Mouse (Mus musculus) kidney, embryonic 15.5 days (tissue): ENCODE data around the gene Tnfrsf9. TPM values are rescaled to one million over a fixed set of nuclear protein-coding genes. Genes with fewer than 3 reads are reported as not detected.
"Not testable (repeated sequence)": the region's sequence is repeated elsewhere in the genome, so short reads cannot be mapped to it uniquely, and the experiment has no call there.

Experiments used
- ATAC-seq: fragments of 200-750 bp; cut with Nextera tagmentation; replicated peaks from 2 replicates; pipeline ENCODE4 v1.8.0; 2017; ENCODE audit warnings: moderate TSS enrichment; ENCODE audit not compliant: low FRiP score
- H3K27ac ChIP-seq: fragments of 300-500 bp; sonication (generic); 2 replicates; pipeline ENCODE4 v1.5.1; 2015; ENCODE audit warnings: mild to moderate bottlenecking, inconsistent platforms
- H3K27me3 ChIP-seq: fragments of 300-500 bp; sonication (generic); 2 replicates; pipeline ENCODE4 v1.6.1; 2015; ENCODE audit warnings: inconsistent platforms
- H3K36me3 ChIP-seq: fragments of 300-500 bp; sonication (generic); 2 replicates; pipeline ENCODE4 v1.6.1; 2015; ENCODE audit warnings: inconsistent platforms
- H3K4me1 ChIP-seq: fragments of 300-500 bp; sonication (generic); 2 replicates; pipeline ENCODE4 v1.6.1; 2015; ENCODE audit warnings: inconsistent platforms
- H3K4me2 ChIP-seq: fragments of 300-500 bp; sonication (generic); 2 replicates; pipeline ENCODE4 v1.6.1; 2015; ENCODE audit warnings: moderate library complexity, mild to moderate bottlenecking, inconsistent platforms
- H3K4me3 ChIP-seq: fragments of 300-500 bp; sonication (generic); replicated peaks from 2 replicates; pipeline ENCODE4 v1.5.1; 2015; ENCODE audit warnings: mild to moderate bottlenecking, inconsistent platforms
- H3K9ac ChIP-seq: fragments of 300-500 bp; sonication (generic); 2 replicates; pipeline ENCODE4 v1.6.1; 2015; ENCODE audit warnings: mild to moderate bottlenecking, inconsistent platforms
- H3K9me3 ChIP-seq: fragments of 300-500 bp; sonication (generic); replicated peaks from 2 replicates; pipeline ENCODE4 v1.6.1; 2016; ENCODE audit warnings: inconsistent platforms
- WGBS: fragments of 180-500 bp; shearing (Covaris S2); methylation state at CpG from one replicate; pipeline ENCODE4 v1.1.7; 2015; ENCODE audit warnings: mixed read lengths; 5-methylcytosine and 5-hydroxymethylcytosine counted together
- polyA plus RNA-seq: library from polyadenylated mRNA; unstranded; fragments of >200 nt; fragmentation: Nextera tagmentation; extraction: Ambion mirVana; gene quantifications from 2 replicates; pipeline ENCODE4 v1.2.1, GENCODE M21; 2015

Tnfrsf9 gene
- polyA plus RNA-seq, 1 experiment from 2014 or later = 0.32 TPM

- H3K4me2 ChIP-seq, H3K27ac ChIP-seq, H3K36me3 ChIP-seq, H3K9ac ChIP-seq, H3K4me3 ChIP-seq, ATAC-seq, H3K27me3 ChIP-seq: not testable (repeated sequence)
- WGBS = 74% methylated on average over 4 of the region's 4 CpGs
- Histone ChIP-seq H3K4me1 (peaks cover 32% of the 10 kb centered on the region), H3K9me3 (peaks cover 14% of the 10 kb centered on the region)
Measured at GRCm38 (mm10) chr4:150874416-150874815, 39.9 kb upstream of the Tnfrsf9 start.

GRCm38 (mm10) chr4:150875393-150875792 is 39.0 kb upstream of the Tnfrsf9 start:
- H3K4me1 ChIP-seq = peaks cover 22% of the 10 kb centered on the region
- H3K9ac ChIP-seq = no peak overlapping the region
- peaks cover 21% of the 10 kb centered on the region for H3K9me3 ChIP-seq
- ATAC-seq = no peak
- peaks cover 4% of the 10 kb centered on the region; the same call in 1 of the 2 replicates for H3K36me3 ChIP-seq
- no peak overlapping the region for H3K27ac ChIP-seq
- H3K27me3 ChIP-seq = no peaks in the 10 kb centered on the region
- no peak overlapping the region for H3K4me3 ChIP-seq
- no peak overlapping the region for H3K4me2 ChIP-seq
- WGBS = 81% methylated on average over 10 of the region's 10 CpGs

DNA sequence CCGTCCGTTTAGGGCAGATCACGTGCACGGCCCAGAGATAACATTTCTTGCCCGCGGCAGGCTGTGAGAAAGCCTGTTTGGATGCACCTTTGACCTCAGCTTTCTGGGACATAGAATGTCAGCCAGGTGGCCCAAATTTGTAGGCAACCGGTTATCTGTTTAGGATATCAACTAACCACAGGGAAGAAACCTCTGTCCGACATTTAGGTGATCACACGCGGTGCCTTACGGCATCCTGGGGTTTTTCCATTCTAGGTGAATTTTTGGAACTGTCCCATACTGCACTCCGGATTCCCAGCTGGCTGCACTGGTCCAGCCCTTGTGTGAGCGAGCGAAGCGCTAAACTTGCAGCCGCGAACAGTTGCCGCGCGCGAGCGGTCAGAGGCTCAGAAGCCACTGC is 34.7 kb upstream of the Tnfrsf9 start:
- Histone ChIP-seq H3K9me3 (peaks cover 21% of the 10 kb centered on the region), H3K9ac (no peak overlapping the region), H3K4me3 (no peak overlapping the region), H3K27ac (no peak overlapping the region), H3K4me1 (no peaks in the 10 kb centered on the region), H3K27me3 (no peaks in the 10 kb centered on the region), H3K4me2 (no peak overlapping the region), H3K36me3 (peaks cover 4% of the 10 kb centered on the region; the same call in 1 of the 2 replicates)
- 93% methylated on average over 22 of the region's 22 CpGs for WGBS
- no peak for ATAC-seq

- ATAC-seq = no peak
- Histone ChIP-seq H3K36me3 (peaks cover 4% of the 10 kb centered on the region; the same call in 1 of the 2 replicates), H3K9ac (no peak overlapping the region), H3K4me3 (no peak overlapping the region), H3K27me3 (no peaks in the 10 kb centered on the region), H3K27ac (no peak overlapping the region), H3K4me1 (no peaks in the 10 kb centered on the region), H3K4me2 (no peak overlapping the region), H3K9me3 (peaks cover 21% of the 10 kb centered on the region)
- 90% methylated on average over 5 of the region's 5 CpGs for WGBS
Measured at GRCm38 (mm10) chr4:150880364-150880763, 34.0 kb upstream of the Tnfrsf9 start.

- H3K9ac ChIP-seq = no peak overlapping the region
- no peaks in the 10 kb centered on the region for H3K27me3 ChIP-seq
- H3K4me3 ChIP-seq = no peak overlapping the region
- no peak overlapping the region for H3K27ac ChIP-seq
- no peaks in the 10 kb centered on the region for H3K4me1 ChIP-seq
- 89% methylated on average over 5 of the region's 5 CpGs for WGBS
- H3K36me3 ChIP-seq = peaks cover 4% of the 10 kb centered on the region; the same call in 1 of the 2 replicates
- H3K9me3 ChIP-seq = peaks cover 21% of the 10 kb centered on the region
- no peak for ATAC-seq
- no peak overlapping the region for H3K4me2 ChIP-seq
Measured at GRCm38 (mm10) chr4:150882632-150883031, 31.7 kb upstream of the Tnfrsf9 start.

DNA sequence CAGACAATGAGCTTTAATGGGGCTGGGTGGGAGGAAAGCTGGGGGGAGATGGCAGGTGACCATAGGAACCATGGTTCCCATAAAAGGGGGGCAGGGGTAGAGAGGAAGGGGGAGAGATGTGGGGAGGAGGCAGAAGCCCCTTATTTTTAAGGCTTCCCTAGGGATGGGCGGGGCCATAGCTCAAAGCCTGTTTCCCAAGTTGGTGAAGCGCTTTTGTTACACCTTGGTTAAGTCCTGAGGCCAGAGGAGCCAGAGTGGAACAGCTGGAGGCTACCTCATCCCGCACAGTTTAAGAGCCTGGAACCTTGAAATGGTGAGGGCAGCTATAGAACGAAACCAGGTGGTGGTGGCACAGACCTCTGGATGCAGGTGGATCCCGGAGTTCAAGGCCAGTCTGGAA is 26.5 kb upstream of the Tnfrsf9 start:
- no peak overlapping the region for H3K4me3 ChIP-seq
- H3K9ac ChIP-seq = no peak overlapping the region
- 77% methylated on average over 5 of the region's 5 CpGs for WGBS
- no peaks in the 10 kb centered on the region for H3K9me3 ChIP-seq
- no peak for ATAC-seq
- H3K36me3 ChIP-seq = no peaks in the 10 kb centered on the region
- no peaks in the 10 kb centered on the region for H3K27me3 ChIP-seq
- H3K4me2 ChIP-seq = no peak overlapping the region
- H3K4me1 ChIP-seq = peaks cover 26% of the 10 kb centered on the region
- H3K27ac ChIP-seq = peak overlapping the region; percentile 45; the same call in 1 of the 2 replicates

DNA sequence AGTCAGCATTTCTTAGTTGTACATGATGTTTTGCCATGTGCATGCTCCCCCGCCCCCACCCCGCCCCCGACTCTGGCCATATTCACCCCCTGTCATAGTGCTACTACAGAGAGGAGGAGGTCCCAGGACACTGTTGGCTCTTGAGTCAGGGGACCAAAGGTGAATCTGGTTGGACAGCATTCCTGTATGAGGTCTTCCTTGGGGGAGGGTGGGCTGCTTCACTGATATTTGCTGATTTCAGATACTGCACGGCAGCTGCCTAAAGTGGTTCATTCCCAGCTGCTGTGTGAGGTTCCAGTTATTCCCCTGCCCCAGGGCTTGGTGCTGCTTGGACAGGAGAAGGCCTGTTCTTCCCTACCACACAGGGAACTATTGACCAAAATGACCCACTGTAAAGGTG is 25.9 kb upstream of the Tnfrsf9 start:
- Histone ChIP-seq H3K9me3 (no peaks in the 10 kb centered on the region), H3K9ac (no peak overlapping the region), H3K27ac (peak overlapping the region; percentile 45; the same call in 1 of the 2 replicates), H3K36me3 (no peaks in the 10 kb centered on the region), H3K4me3 (no peak overlapping the region), H3K4me1 (peaks cover 26% of the 10 kb centered on the region), H3K27me3 (no peaks in the 10 kb centered on the region), H3K4me2 (no peak overlapping the region)
- no peak for ATAC-seq
- WGBS = 65% methylated on average over 4 of the region's 4 CpGs

DNA sequence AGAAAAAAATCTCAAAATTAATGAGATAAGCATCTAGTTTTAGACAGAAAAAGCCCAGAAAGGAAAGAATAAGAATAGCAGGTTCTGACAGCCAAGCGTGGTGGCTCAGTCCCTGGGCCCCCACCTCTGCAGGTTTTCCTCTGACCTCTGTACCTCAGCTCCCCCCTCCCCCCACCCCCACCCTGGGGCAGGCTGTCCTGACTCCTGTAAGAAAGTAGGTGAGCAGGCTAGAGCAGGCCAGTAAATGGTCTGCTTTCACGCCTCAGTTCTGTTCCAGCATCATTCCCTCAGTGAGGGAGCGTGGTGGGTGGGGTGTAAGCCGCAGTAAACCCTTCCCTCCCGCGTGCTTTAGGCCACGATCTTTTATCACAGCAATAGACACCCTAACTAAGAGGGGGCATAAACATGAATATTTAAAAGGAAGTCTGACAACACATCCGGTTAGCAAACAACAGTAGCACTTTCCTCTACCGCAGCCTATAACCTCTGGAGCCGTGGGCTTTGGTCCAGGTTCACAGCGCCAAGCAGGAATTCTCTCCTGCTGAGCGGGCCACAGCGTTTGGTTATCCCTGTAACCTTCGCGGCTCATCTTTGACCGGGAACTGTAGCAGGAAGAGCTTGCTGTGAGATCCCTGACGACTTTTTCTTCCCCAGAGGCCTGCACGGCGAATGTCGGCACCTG is 24.9 kb upstream of the Tnfrsf9 start:
- peaks cover 26% of the 10 kb centered on the region for H3K4me1 ChIP-seq
- H3K36me3 ChIP-seq = no peaks in the 10 kb centered on the region
- H3K27me3 ChIP-seq = no peaks in the 10 kb centered on the region
- no peak overlapping the region for H3K9ac ChIP-seq
- WGBS = 36% methylated on average over 20 of the region's 20 CpGs
- peak overlapping the region; percentile 82 for H3K27ac ChIP-seq
- H3K4me3 ChIP-seq = no peak overlapping the region
- H3K4me2 ChIP-seq = peak overlapping the region; percentile 35
- no peaks in the 10 kb centered on the region for H3K9me3 ChIP-seq
- 0 out of 2 replicates have a peak, but pooled peaks have one; percentile 16 for ATAC-seq

DNA sequence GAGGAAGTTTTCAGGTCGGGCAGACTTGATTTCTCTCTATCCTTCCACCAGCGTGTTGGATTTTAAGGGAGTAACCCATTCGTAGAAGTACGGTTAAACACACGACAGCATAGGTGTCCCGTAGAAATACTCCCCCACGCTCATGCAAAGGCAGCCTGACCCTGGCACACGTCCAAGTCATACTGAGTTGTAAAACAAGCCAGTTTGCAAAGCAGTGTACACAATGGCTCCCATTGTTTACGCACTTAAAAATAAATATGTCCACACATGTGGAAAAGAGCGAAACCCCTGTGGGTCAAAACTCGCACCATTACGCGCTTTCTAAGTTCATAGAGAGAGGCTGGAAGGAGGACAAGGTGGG is 24.4 kb upstream of the Tnfrsf9 start:
- Histone ChIP-seq H3K9ac (no peak overlapping the region), H3K4me1 (peaks cover 27% of the 10 kb centered on the region)

DNA sequence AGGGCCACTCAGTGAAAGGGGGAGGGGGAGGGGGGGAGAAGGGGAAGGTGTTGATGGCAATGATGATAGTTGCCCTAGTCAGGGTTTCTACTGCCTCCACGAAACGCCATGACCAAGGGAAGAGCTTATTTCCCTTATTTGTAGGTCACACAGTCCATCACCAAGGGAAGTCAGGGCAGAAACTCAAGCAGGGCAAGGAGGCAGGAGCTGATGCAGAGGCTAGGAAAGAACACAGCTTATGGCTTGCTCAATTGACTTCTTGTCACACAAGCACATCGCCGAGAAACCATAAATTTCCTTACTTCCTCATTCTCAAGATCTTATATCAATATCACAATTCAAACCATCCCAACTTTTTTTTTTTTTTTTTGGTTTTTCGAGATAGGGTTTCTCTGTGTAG is 23.1 kb upstream of the Tnfrsf9 start:
- no peaks in the 10 kb centered on the region for H3K9me3 ChIP-seq
- ATAC-seq = no peak
- H3K36me3 ChIP-seq = peaks cover 6% of the 10 kb centered on the region
- WGBS = 49% methylated on average over 5 of the region's 5 CpGs
- no peaks in the 10 kb centered on the region for H3K27me3 ChIP-seq
- no peak overlapping the region for H3K9ac ChIP-seq
- peaks cover 36% of the 10 kb centered on the region for H3K4me1 ChIP-seq
- H3K4me2 ChIP-seq = no peak overlapping the region
- H3K4me3 ChIP-seq = no peak overlapping the region
- no peak overlapping the region for H3K27ac ChIP-seq

More for the DNA sequence above, 24.4 kb upstream of the Tnfrsf9 start:
- H3K27me3 ChIP-seq = no peaks in the 10 kb centered on the region
- peak overlapping the region; percentile 35 for H3K4me2 ChIP-seq
- 0 out of 2 replicates have a peak, but pooled peaks have one; percentile 41 for ATAC-seq
- H3K4me3 ChIP-seq = no peak overlapping the region
- H3K36me3 ChIP-seq = no peaks in the 10 kb centered on the region
- WGBS = 36% methylated on average over 13 of the region's 13 CpGs
- H3K27ac ChIP-seq = peak overlapping the region; percentile 82
- H3K9me3 ChIP-seq = no peaks in the 10 kb centered on the region

- ATAC-seq = peak; percentile 37; the same call in 1 of the 2 replicates
Measured at GRCm38 (mm10) chr4:150894718-150895501, 19.5 kb upstream of the Tnfrsf9 start.

DNA sequence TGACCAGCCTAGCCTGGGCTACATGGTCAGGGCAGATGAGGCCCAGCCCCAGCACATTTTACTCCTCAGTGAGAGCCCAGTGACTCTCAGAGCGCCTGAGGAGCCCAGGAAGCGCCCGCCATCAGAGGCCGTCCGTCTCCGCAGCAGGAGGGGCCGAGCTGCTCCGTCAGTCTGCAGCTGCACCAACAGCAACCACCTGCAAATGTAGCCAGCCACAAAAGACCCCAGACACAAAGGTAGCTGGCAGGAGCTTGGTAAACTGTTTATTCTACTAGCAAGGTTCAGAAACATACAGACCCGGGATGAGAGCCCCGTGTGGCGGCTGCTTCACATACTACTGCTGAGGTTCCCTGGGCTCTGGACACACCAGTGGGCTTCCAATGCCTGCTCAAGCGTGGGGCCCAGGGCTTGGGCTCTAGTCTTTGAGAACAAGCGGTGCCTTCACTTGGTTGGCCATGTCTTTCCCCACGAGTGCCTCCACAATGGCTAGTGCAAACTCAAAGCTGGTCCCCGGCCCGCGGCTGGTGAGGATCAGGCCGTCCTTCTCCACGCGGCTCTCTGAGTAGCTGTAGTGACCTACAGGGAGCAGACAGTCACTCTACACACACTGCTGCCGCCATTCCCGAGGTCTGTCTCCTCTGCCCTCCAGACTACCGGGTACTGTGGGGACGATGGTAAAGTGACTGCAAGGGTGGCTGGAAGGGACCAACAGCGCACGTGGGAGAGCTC is 17.3 kb upstream of the Tnfrsf9 start:
- Histone ChIP-seq H3K27ac (no peak overlapping the region), H3K9me3 (no peaks in the 10 kb centered on the region), H3K36me3 (peaks cover 57% of the 10 kb centered on the region), H3K4me2 (no peak overlapping the region), H3K4me3 (no peak overlapping the region), H3K27me3 (no peaks in the 10 kb centered on the region), H3K4me1 (peaks cover 19% of the 10 kb centered on the region), H3K9ac (no peak overlapping the region)
- ATAC-seq = no peak
- WGBS = 93% methylated on average over 26 of the region's 26 CpGs

More at GRCm38 (mm10) chr4:150894718-150895501, 19.5 kb upstream of the Tnfrsf9 start:
- Histone ChIP-seq H3K4me1 (peaks cover 21% of the 10 kb centered on the region), H3K27ac (peak overlapping the region; percentile 20; the same call in 1 of the 2 replicates), H3K27me3 (no peaks in the 10 kb centered on the region), H3K4me3 (no peak overlapping the region), H3K9ac (no peak overlapping the region), H3K36me3 (peaks cover 39% of the 10 kb centered on the region), H3K9me3 (no peaks in the 10 kb centered on the region), H3K4me2 (no peak overlapping the region)
- 54% methylated on average over 8 of the region's 8 CpGs for WGBS
